Mouse (Mus musculus): ENCODE results near the gene Gm45713. TPM values are rescaled to one million over a fixed set of nuclear protein-coding genes. Genes with fewer than 3 reads are reported as not detected.
A peak's percentile ranks its signal among the peaks of the same experiment; 100 is the strongest.

Gene Gm45713
- polyA plus RNA-seq, 1 experiment = 0.16 TPM

- Histone ChIP-seq H3K27ac (ENCODE audit: insufficient read depth, low read length) (no peak overlapping the region), H3K4me3 (replicated peaks; ENCODE audit: insufficient read depth, low read depth, low read length) (no peak overlapping the region), H3K4me1 (ENCODE audit: control insufficient read depth, insufficient read depth, low read length) (no peaks in the 10 kb centered on the region), H3K27me3 (ENCODE audit: control insufficient read depth, insufficient read depth, low read length) (no peaks in the 10 kb centered on the region; the same call in 1 of the 2 replicates)
- DNase-seq = no peak
- TF ChIP-seq POLR2A (IDR thresholded peaks at IDR 0.05; ENCODE audit: borderline replicate concordance, insufficient read depth, low read length) (no peak), CTCF (IDR thresholded peaks at IDR 0.05; ENCODE audit: borderline replicate concordance, insufficient read depth, low read depth, low read length) (no peak)
- 94% methylated on average over 17 of the region's 17 CpGs for WGBS
Measured at GRCm38 (mm10) chr7:45088597-45088996, 47.4 kb downstream of the Gm45713 start.

- Histone ChIP-seq H3K4me1 (ENCODE audit: control insufficient read depth, insufficient read depth, low read length) (no peaks in the 10 kb centered on the region), H3K4me3 (replicated peaks; ENCODE audit: insufficient read depth, low read depth, low read length) (no peak overlapping the region), H3K27me3 (ENCODE audit: control insufficient read depth, insufficient read depth, low read length) (no peaks in the 10 kb centered on the region), H3K27ac (ENCODE audit: insufficient read depth, low read length) (no peak overlapping the region)
- WGBS = 79% methylated on average over 4 of the region's 4 CpGs
- TF ChIP-seq POLR2A (IDR thresholded peaks at IDR 0.05; ENCODE audit: borderline replicate concordance, insufficient read depth, low read length) (no peak), CTCF (IDR thresholded peaks at IDR 0.05; ENCODE audit: borderline replicate concordance, insufficient read depth, low read depth, low read length) (no peak)
- no peak for DNase-seq
Measured at GRCm38 (mm10) chr7:45086084-45086483, 49.9 kb downstream of the Gm45713 start.

- DNase-seq = no peak
- no peaks in the 10 kb centered on the region for H3K4me1 ChIP-seq (ENCODE audit: control insufficient read depth, insufficient read depth, low read length)
- no peak overlapping the region for H3K27ac ChIP-seq (ENCODE audit: insufficient read depth, low read length)
- no peaks in the 10 kb centered on the region for H3K27me3 ChIP-seq (ENCODE audit: control insufficient read depth, insufficient read depth, low read length)
- no peak overlapping the region for H3K4me3 ChIP-seq (replicated peaks; ENCODE audit: insufficient read depth, low read depth, low read length)
- 80% methylated on average over 22 of the region's 22 CpGs for WGBS
- TF ChIP-seq CTCF (IDR thresholded peaks at IDR 0.05; ENCODE audit: borderline replicate concordance, insufficient read depth, low read depth, low read length) (no peak), POLR2A (IDR thresholded peaks at IDR 0.05; ENCODE audit: borderline replicate concordance, insufficient read depth, low read length) (no peak)
Measured at GRCm38 (mm10) chr7:45083300-45083890, 52.6 kb downstream of the Gm45713 start.

GRCm38 (mm10) chr7:45082401-45083299 lies 53.4 kb downstream of the Gm45713 start:
- H3K27me3 ChIP-seq (ENCODE audit: control insufficient read depth, insufficient read depth, low read length) = no peaks in the 10 kb centered on the region
- no peaks in the 10 kb centered on the region for H3K4me1 ChIP-seq (ENCODE audit: control insufficient read depth, insufficient read depth, low read length)
- 72% methylated on average over 25 of the region's 25 CpGs for WGBS
- no peak overlapping the region for H3K4me3 ChIP-seq (replicated peaks; ENCODE audit: insufficient read depth, low read depth, low read length)
- no peak for TF ChIP-seq CTCF (IDR thresholded peaks at IDR 0.05; ENCODE audit: borderline replicate concordance, insufficient read depth, low read depth, low read length)
- TF ChIP-seq POLR2A (IDR thresholded peaks at IDR 0.05; ENCODE audit: borderline replicate concordance, insufficient read depth, low read length) = no peak
- no peak for DNase-seq
- H3K27ac ChIP-seq (ENCODE audit: insufficient read depth, low read length) = no peak overlapping the region; the same call in 1 of the 2 replicates

GRCm38 (mm10) chr7:45081016-45081415 lies 55.0 kb downstream of the Gm45713 start:
- no peaks in the 10 kb centered on the region for H3K27me3 ChIP-seq (ENCODE audit: control insufficient read depth, insufficient read depth, low read length)
- DNase-seq = no peak
- no peak overlapping the region for H3K27ac ChIP-seq (ENCODE audit: insufficient read depth, low read length)
- WGBS = 58% methylated on average over 5 of the region's 5 CpGs
- H3K4me1 ChIP-seq (ENCODE audit: control insufficient read depth, insufficient read depth, low read length) = no peaks in the 10 kb centered on the region
- TF ChIP-seq POLR2A (IDR thresholded peaks at IDR 0.05; ENCODE audit: borderline replicate concordance, insufficient read depth, low read length) = no peak
- no peak for TF ChIP-seq CTCF (IDR thresholded peaks at IDR 0.05; ENCODE audit: borderline replicate concordance, insufficient read depth, low read depth, low read length)
- no peak overlapping the region for H3K4me3 ChIP-seq (replicated peaks; ENCODE audit: insufficient read depth, low read depth, low read length)

GRCm38 (mm10) chr7:45079856-45080255 lies 56.2 kb downstream of the Gm45713 start:
- Histone ChIP-seq H3K27me3 (ENCODE audit: control insufficient read depth, insufficient read depth, low read length) (no peaks in the 10 kb centered on the region), H3K27ac (ENCODE audit: insufficient read depth, low read length) (no peak overlapping the region), H3K4me1 (ENCODE audit: control insufficient read depth, insufficient read depth, low read length) (peaks cover 8% of the 10 kb centered on the region), H3K4me3 (replicated peaks; ENCODE audit: insufficient read depth, low read depth, low read length) (no peak overlapping the region)
- TF ChIP-seq POLR2A (IDR thresholded peaks at IDR 0.05; ENCODE audit: borderline replicate concordance, insufficient read depth, low read length) = no peak
- TF ChIP-seq CTCF (IDR thresholded peaks at IDR 0.05; ENCODE audit: borderline replicate concordance, insufficient read depth, low read depth, low read length) = peak; percentile 89
- DNase-seq = peak; percentile 80 to 90
- WGBS = under 1% methylated on average over 10 of the region's 10 CpGs

GRCm38 (mm10) chr7:45078513-45078912 lies 57.5 kb downstream of the Gm45713 start:
- Histone ChIP-seq H3K27ac (ENCODE audit: insufficient read depth, low read length) (no peak overlapping the region), H3K4me3 (replicated peaks; ENCODE audit: insufficient read depth, low read depth, low read length) (no peak overlapping the region), H3K4me1 (ENCODE audit: control insufficient read depth, insufficient read depth, low read length) (peaks cover 9% of the 10 kb centered on the region), H3K27me3 (ENCODE audit: control insufficient read depth, insufficient read depth, low read length) (no peaks in the 10 kb centered on the region)
- DNase-seq = peak; percentile 62 to 73
- WGBS = 37% methylated on average over 9 of the region's 9 CpGs
- TF ChIP-seq POLR2A (IDR thresholded peaks at IDR 0.05; ENCODE audit: borderline replicate concordance, insufficient read depth, low read length) (no peak), CTCF (IDR thresholded peaks at IDR 0.05; ENCODE audit: borderline replicate concordance, insufficient read depth, low read depth, low read length) (peak; percentile 76)
